Mouse (Mus musculus): ENCODE measurements around the gene Crls1. TPM values are rescaled to one million over a fixed set of nuclear protein-coding genes. Genes with fewer than 3 reads are reported as not detected.
A peak's percentile ranks its signal among the peaks of the same experiment; 100 is the strongest.

The Crls1 gene
- polyA plus RNA-seq, 1 experiment from 2014 or later, result 7.6 TPM

- DNase-seq (ENCODE audit: low spot score), result no peak
- Histone ChIP-seq H3K4me1 (no peaks in the 10 kb centered on the region), H3K27me3 (ENCODE audit: low read depth, poor library complexity, severe bottlenecking) (no peaks in the 10 kb centered on the region), H3K27ac (replicated peaks) (no peak overlapping the region), H3K36me3 (no peaks in the 10 kb centered on the region), H3K9me3 (replicated peaks) (no peaks in the 10 kb centered on the region), H3K4me3 (no peak overlapping the region)
- 76% methylated on average over 1 of the region's 1 CpGs for WGBS
Measured at GRCm38 (mm10) chr2:132900596-132900995, 54.1 kb downstream of the Crls1 start.

DNA sequence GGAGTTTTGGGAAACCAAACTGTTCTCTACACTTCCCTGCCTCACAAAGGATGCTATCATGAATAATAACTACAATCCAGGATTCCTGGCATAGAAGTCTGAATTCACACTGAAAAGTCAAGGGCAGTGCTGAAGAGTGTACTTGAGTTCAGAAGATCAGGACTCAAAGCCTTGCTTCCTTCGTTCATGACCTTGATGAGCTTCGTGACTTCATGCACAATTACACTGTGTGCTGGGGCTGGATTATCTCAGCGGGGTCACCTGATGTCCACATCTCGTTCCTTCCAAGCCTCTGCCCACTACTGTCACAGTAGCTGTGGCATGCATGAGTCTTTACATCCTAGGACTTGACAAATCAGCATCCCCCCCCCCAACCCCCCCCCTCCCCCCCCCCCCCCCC, 55.2 kb downstream of the Crls1 start:
- Histone ChIP-seq H3K4me3 (no peak overlapping the region), H3K27me3 (ENCODE audit: low read depth, poor library complexity, severe bottlenecking) (no peaks in the 10 kb centered on the region), H3K36me3 (no peaks in the 10 kb centered on the region), H3K9me3 (replicated peaks) (no peaks in the 10 kb centered on the region), H3K4me1 (no peaks in the 10 kb centered on the region), H3K27ac (replicated peaks) (no peak overlapping the region)
- 83% methylated on average over 4 of the region's 4 CpGs for WGBS
- DNase-seq (ENCODE audit: low spot score), result no peak

DNA sequence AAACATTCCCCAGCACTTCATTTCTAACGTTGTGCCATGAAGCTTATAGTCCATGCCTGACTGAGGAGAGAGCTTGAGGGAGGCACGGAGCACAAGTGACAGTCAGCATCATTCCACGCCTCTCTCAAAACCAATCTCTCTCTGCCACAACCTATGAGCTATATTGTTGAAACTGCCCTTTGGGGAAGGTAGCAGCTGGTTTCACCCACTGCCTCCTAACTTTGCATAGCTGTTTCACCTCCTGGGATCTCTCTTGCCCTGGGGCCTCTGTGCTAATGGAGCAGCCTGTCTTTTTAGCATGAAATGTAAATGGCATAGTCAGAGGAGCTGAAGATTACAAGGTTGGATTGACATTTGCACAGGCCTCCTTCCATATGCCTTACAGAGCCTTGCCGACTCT, 55.6 kb downstream of the Crls1 start:
- no peak overlapping the region for H3K4me3 ChIP-seq
- H3K9me3 ChIP-seq (replicated peaks), result no peaks in the 10 kb centered on the region
- DNase-seq (ENCODE audit: low spot score), result no peak
- no peaks in the 10 kb centered on the region for H3K36me3 ChIP-seq
- H3K27me3 ChIP-seq (ENCODE audit: low read depth, poor library complexity, severe bottlenecking), result no peaks in the 10 kb centered on the region
- no peak overlapping the region for H3K27ac ChIP-seq (replicated peaks)
- no peaks in the 10 kb centered on the region for H3K4me1 ChIP-seq
- WGBS, result 85% methylated on average over 3 of the region's 4 CpGs

DNA sequence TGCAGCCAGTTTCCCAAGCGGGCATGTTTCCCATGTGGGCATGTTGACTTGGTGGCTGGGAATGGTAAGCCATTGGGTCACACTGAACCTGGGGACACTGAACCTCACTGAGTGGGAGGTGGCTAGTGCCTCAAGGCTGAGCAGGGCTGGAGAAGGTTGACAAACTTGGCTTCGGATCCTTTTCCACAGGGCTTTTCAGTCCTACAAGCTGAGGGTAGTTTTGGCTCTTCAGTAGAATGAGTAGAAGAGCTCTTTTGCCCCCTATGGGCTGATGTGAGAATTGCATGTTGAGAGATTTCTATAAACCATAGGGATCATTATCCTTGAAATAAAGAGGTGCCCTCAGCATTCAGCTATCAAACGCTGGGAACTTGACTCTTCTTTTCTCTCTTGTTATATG, 57.0 kb downstream of the Crls1 start:
- Histone ChIP-seq H3K27me3 (ENCODE audit: low read depth, poor library complexity, severe bottlenecking) (no peaks in the 10 kb centered on the region), H3K4me1 (no peaks in the 10 kb centered on the region), H3K36me3 (no peaks in the 10 kb centered on the region), H3K4me3 (no peak overlapping the region), H3K27ac (replicated peaks) (no peak overlapping the region), H3K9me3 (replicated peaks) (no peaks in the 10 kb centered on the region)
- WGBS, result 43% methylated on average over 3 of the region's 3 CpGs
- DNase-seq (ENCODE audit: low spot score), result peak; percentile 26

- Histone ChIP-seq H3K9me3 (replicated peaks) (no peaks in the 10 kb centered on the region), H3K4me1 (no peaks in the 10 kb centered on the region), H3K27me3 (ENCODE audit: low read depth, poor library complexity, severe bottlenecking) (no peaks in the 10 kb centered on the region), H3K36me3 (no peaks in the 10 kb centered on the region), H3K4me3 (no peak overlapping the region), H3K27ac (replicated peaks) (no peak overlapping the region)
- DNase-seq (ENCODE audit: low spot score), result no peak
- 89% methylated on average over 2 of the region's 2 CpGs for WGBS
Measured at GRCm38 (mm10) chr2:132904961-132905360, 58.5 kb downstream of the Crls1 start.

DNA sequence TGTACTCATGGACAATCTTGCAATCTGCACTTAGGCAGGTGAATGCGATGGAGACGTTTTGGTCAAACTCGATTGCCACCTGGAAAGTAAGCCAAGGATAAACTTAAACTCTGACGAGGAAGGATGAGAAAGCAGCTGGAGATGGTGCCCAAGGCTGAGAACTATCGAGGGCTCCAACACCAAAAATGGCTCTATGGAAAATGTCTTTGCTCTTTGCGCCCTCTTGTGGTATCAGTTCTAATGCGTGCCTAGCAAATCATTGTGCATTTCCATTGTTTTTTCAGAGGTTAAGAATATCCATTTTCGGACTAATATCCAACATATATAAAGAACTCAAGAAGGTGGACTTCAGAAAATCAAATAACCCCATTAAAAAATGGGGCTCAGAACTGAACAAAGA, 60.3 kb downstream of the Crls1 start:
- Histone ChIP-seq H3K27me3 (ENCODE audit: low read depth, poor library complexity, severe bottlenecking) (no peaks in the 10 kb centered on the region), H3K27ac (replicated peaks) (no peak overlapping the region), H3K36me3 (no peaks in the 10 kb centered on the region), H3K4me1 (no peaks in the 10 kb centered on the region), H3K9me3 (replicated peaks) (no peaks in the 10 kb centered on the region), H3K4me3 (no peak overlapping the region)
- DNase-seq (ENCODE audit: low spot score), result peak; percentile 30
- 25% methylated on average over 8 of the region's 8 CpGs for WGBS

DNA sequence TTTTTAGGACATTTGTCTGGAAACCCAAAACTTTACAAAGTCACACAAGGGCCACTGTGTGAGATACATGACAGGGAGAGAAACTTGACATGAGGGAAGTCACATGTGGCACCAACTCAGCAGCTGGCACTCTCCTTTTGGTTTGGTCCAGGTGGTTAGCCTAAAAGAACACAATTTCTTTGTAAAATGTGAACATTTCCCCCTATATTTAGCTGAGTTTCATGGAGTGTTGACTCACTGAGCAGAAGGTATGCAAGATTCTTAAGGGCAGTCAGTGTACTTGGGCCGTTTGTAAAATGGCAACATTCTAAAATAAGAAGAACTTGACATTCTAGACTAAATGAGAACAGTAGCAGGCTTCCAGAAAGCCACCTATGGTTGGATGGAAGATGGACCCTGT, 68.3 kb downstream of the Crls1 start:
- DNase-seq (ENCODE audit: low spot score), result no peak
- Histone ChIP-seq H3K9me3 (replicated peaks) (no peaks in the 10 kb centered on the region), H3K4me1 (0 out of 2 replicates have a peak, but pooled peaks cover 3% of the 10 kb centered on the region), H3K4me3 (no peak overlapping the region), H3K27ac (replicated peaks) (no peak overlapping the region), H3K36me3 (no peaks in the 10 kb centered on the region), H3K27me3 (ENCODE audit: low read depth, poor library complexity, severe bottlenecking) (no peaks in the 10 kb centered on the region)
- 87% methylated on average over 1 of the region's 1 CpGs for WGBS

Other genes starting within 250 kb of the Crls1 start
- 16.4 and 20.4 TPM in 2 replicates for gene Shld1, start 159.7 kb upstream of the Crls1 start, polyA plus RNA-seq (2016; fragmentation: Nextera tagmentation; extraction: Ambion mirVana)
- gene Chgb, start 65.4 kb upstream of the Crls1 start, polyA plus RNA-seq (2016; fragmentation: Nextera tagmentation; extraction: Ambion mirVana), result 6.2 and 17.8 TPM in 2 replicates
- 38.2 and 42.8 TPM in 2 replicates for gene Trmt6, start 30.6 kb upstream of the Crls1 start, polyA plus RNA-seq (2016; fragmentation: Nextera tagmentation; extraction: Ambion mirVana)
- 31.1 and 31.7 TPM in 2 replicates for gene Mcm8, start 30.5 kb upstream of the Crls1 start, polyA plus RNA-seq (2016; fragmentation: Nextera tagmentation; extraction: Ambion mirVana)
- 0.22 and 0.26 TPM in 2 replicates for gene Lrrn4, start 34.2 kb downstream of the Crls1 start, polyA plus RNA-seq (2016; fragmentation: Nextera tagmentation; extraction: Ambion mirVana)
- gene Fermt1, start 99.2 kb downstream of the Crls1 start, polyA plus RNA-seq (2016; fragmentation: Nextera tagmentation; extraction: Ambion mirVana), result 4.3 and 5.1 TPM in 2 replicates